Mouse (Mus musculus) cortical plate, adult 2 months (tissue): Measurements from ENCODE around the gene Ptpn14. TPM values are rescaled to one million over a fixed set of nuclear protein-coding genes. Genes with fewer than 3 reads are reported as not detected.
"Not testable (repeated sequence)": the region's sequence is repeated elsewhere in the genome, so short reads cannot be mapped to it uniquely, and the experiment has no call there.

ENCODE experiments used
- H3K27ac ChIP-seq: fragments of 200-500 bp; 2 replicates; pipeline ENCODE4 v1.5.1; 2012; ENCODE audit warnings: low read length, control low read depth, inconsistent platforms; ENCODE audit not compliant: insufficient read depth
- H3K4me1 ChIP-seq: fragments of 200-500 bp; 2 replicates; pipeline ENCODE4 v1.6.1; 2011; ENCODE audit warnings: low read length; ENCODE audit not compliant: control insufficient read depth, insufficient read depth
- H3K4me3 ChIP-seq: fragments of 200-500 bp; 2 replicates; pipeline ENCODE4 v1.5.1; 2011; ENCODE audit warnings: mild to moderate bottlenecking, low read length, control low read depth; ENCODE audit not compliant: insufficient read depth
- CTCF ChIP-seq: fragments of 200-500 bp; IDR thresholded peaks from 2 replicates; pipeline ENCODE4 v1.5.1; 2011; ENCODE audit warnings: mild to moderate bottlenecking, control low read depth, low read length; ENCODE audit not compliant: insufficient read depth; ENCODE audit errors: extremely low read depth
- POLR2A ChIP-seq: fragments of 200-500 bp; IDR thresholded peaks from 2 replicates; pipeline ENCODE4 v1.6.1; 2011; ENCODE audit warnings: mild to moderate bottlenecking, low read length, control low read depth; ENCODE audit not compliant: insufficient read depth; ENCODE audit errors: extremely low read depth
- polyA plus RNA-seq: library from polyadenylated mRNA; depleted of rRNA; stranded (reverse); fragments of >200 nt; gene quantifications from 2 replicates; pipeline ENCODE4 v1.2.3, GENCODE M21; 2012; rRNA removed

The Ptpn14 gene
- 2.5 and 2.7 TPM in 2 replicates for polyA plus RNA-seq

- TF ChIP-seq POLR2A (no peak), CTCF (no peak)
- Histone ChIP-seq H3K4me1 (no peaks in the 10 kb centered on the region), H3K27ac (peak within 1 kb of the TSS; percentile 43), H3K4me3 (peak within 1 kb of the TSS; percentile 20)
These were observed at the start of gene Ptpn14 for GRCm38 (mm10) chr1:189727884-189728783. TSS of gene Ptpn14 (plus strand) at chr1:189728268.

- Histone ChIP-seq H3K4me1 (no peaks in the 10 kb centered on the region), H3K27ac (no peak overlapping the region), H3K4me3 (no peak overlapping the region)
- TF ChIP-seq CTCF (no peak), POLR2A (no peak)
These were observed 48.5 kb upstream of the Ptpn14 start for GRCm38 (mm10) chr1:189679555-189679954.

- H3K27ac ChIP-seq, result no peak overlapping the region
- no peak for TF ChIP-seq CTCF
- no peak for TF ChIP-seq POLR2A
- no peaks in the 10 kb centered on the region for H3K4me1 ChIP-seq
- H3K4me3 ChIP-seq, result no peak overlapping the region
These were observed 43.2 kb upstream of the Ptpn14 start for GRCm38 (mm10) chr1:189684786-189685415.

- H3K4me1 ChIP-seq, result no peaks in the 10 kb centered on the region
- no peak overlapping the region for H3K4me3 ChIP-seq
- TF ChIP-seq POLR2A (no peak), CTCF (no peak)
These were observed 42.0 kb upstream of the Ptpn14 start for GRCm38 (mm10) chr1:189686025-189686424.

GRCm38 (mm10) chr1:189687654-189688387, 40.2 kb upstream of the Ptpn14 start, which contains the start of gene Cenpf:
TSS of gene Cenpf (minus strand) at chr1:189688086.
- no peak for TF ChIP-seq CTCF
- TF ChIP-seq POLR2A, result peak; percentile 26; the same call in 1 of the 2 replicates
- H3K4me1 ChIP-seq, result no peaks in the 10 kb centered on the region
- H3K4me3 ChIP-seq, result peak within 1 kb of the TSS; percentile 40
- no peak within 1 kb of the TSS for H3K27ac ChIP-seq

More at GRCm38 (mm10) chr1:189686025-189686424, 42.0 kb upstream of the Ptpn14 start:
- no peak overlapping the region for H3K27ac ChIP-seq

GRCm38 (mm10) chr1:189688388-189688750, 39.7 kb upstream of the Ptpn14 start:
- peak overlapping the region; percentile 40 for H3K4me3 ChIP-seq
- no peaks in the 10 kb centered on the region for H3K4me1 ChIP-seq
- TF ChIP-seq CTCF, result no peak
- no peak for TF ChIP-seq POLR2A
- no peak overlapping the region for H3K27ac ChIP-seq

- TF ChIP-seq POLR2A (no peak), CTCF (no peak)
- Histone ChIP-seq H3K4me3 (no peak overlapping the region; the same call in 1 of the 2 replicates), H3K4me1 (no peaks in the 10 kb centered on the region), H3K27ac (no peak overlapping the region)
These were observed 38.8 kb upstream of the Ptpn14 start for GRCm38 (mm10) chr1:189689050-189689833.

- H3K27ac ChIP-seq, H3K4me1 ChIP-seq, H3K4me3 ChIP-seq: not testable (repeated sequence)
These were observed 35.6 kb upstream of the Ptpn14 start for GRCm38 (mm10) chr1:189692442-189692841.

GRCm38 (mm10) chr1:189694391-189694790, 33.7 kb upstream of the Ptpn14 start:
- TF ChIP-seq POLR2A (no peak), CTCF (no peak)
- Histone ChIP-seq H3K27ac (no peak overlapping the region), H3K4me1 (no peaks in the 10 kb centered on the region), H3K4me3 (no peak overlapping the region)
